Mouse (Mus musculus) cerebellum, postnatal 4 days (tissue): ENCODE measurements around the gene Rgs17.
"Not testable (repeated sequence)": the region's sequence is repeated elsewhere in the genome, so short reads cannot be mapped to it uniquely, and the experiment has no call there.

ENCODE experiments used
- DNase-seq, 2 experiments: peaks; one replicate each; pipeline ENCODE4 v3.0.0; 2022; ENCODE audit warnings: low spot score in 2 of 2, mixed read lengths in 1 of 2

Gene Rgs17

GRCm38 (mm10) chr10:5922294-5922828, at the start of gene Rgs17:
Gene Rgs17, minus strand, starts transcription at chr10:5922400.
- peak; percentile 45 to 66 for DNase-seq

- DNase-seq: no peak
These were observed 45.5 kb upstream of the Rgs17 start for GRCm38 (mm10) chr10:5967655-5968054.

- DNase-seq: not testable (repeated sequence)
These were observed 31.6 kb upstream of the Rgs17 start for GRCm38 (mm10) chr10:5953787-5954186.

- DNase-seq: no peak
These were observed 2.1 kb upstream of the Rgs17 start for GRCm38 (mm10) chr10:5924261-5924660.

GRCm38 (mm10) chr10:5923096-5923495, 896 bp upstream of the Rgs17 start:
- no peak for DNase-seq

- peak in 1 of 2 experiments; percentile 25 for DNase-seq
These were observed 429 bp downstream of the Rgs17 start for GRCm38 (mm10) chr10:5921771-5922170.

GRCm38 (mm10) chr10:5921031-5921551, 1.1 kb downstream of the Rgs17 start:
- DNase-seq: peak in 1 of 2 experiments; percentile 35

- DNase-seq: peak in 1 of 2 experiments; percentile 14
These were observed 17.8 kb downstream of the Rgs17 start for GRCm38 (mm10) chr10:5904399-5904798.

GRCm38 (mm10) chr10:5901777-5902176, 20.4 kb downstream of the Rgs17 start:
- no peak for DNase-seq

GRCm38 (mm10) chr10:5900731-5901130, 21.5 kb downstream of the Rgs17 start:
- peak in 1 of 2 experiments; percentile 13 for DNase-seq

- DNase-seq: no peak
These were observed 45.1 kb downstream of the Rgs17 start for GRCm38 (mm10) chr10:5877106-5877505.

GRCm38 (mm10) chr10:5871081-5871480, 51.1 kb downstream of the Rgs17 start:
- DNase-seq: no peak

- DNase-seq: peak in 1 of 2 experiments; percentile 20
These were observed 54.1 kb downstream of the Rgs17 start for GRCm38 (mm10) chr10:5867981-5868552.

- peak in 1 of 2 experiments; percentile 21 for DNase-seq
These were observed 56.2 kb downstream of the Rgs17 start for GRCm38 (mm10) chr10:5865996-5866395.

- DNase-seq: no peak
These were observed 59.5 kb downstream of the Rgs17 start for GRCm38 (mm10) chr10:5862669-5863068.

GRCm38 (mm10) chr10:5860849-5861248, 61.4 kb downstream of the Rgs17 start:
- DNase-seq: no peak

- no peak for DNase-seq
These were observed 62.5 kb downstream of the Rgs17 start for GRCm38 (mm10) chr10:5859729-5860128.

GRCm38 (mm10) chr10:5857996-5858549, 64.1 kb downstream of the Rgs17 start:
- no peak for DNase-seq

- DNase-seq: no peak
These were observed 68.8 kb downstream of the Rgs17 start for GRCm38 (mm10) chr10:5853290-5853868.

- no peak for DNase-seq
These were observed 75.3 kb downstream of the Rgs17 start for GRCm38 (mm10) chr10:5846939-5847338.

- DNase-seq: peak in 1 of 2 experiments; percentile 40
These were observed 80.8 kb downstream of the Rgs17 start for GRCm38 (mm10) chr10:5841369-5841768.

GRCm38 (mm10) chr10:5826336-5827025, 95.7 kb downstream of the Rgs17 start:
- no peak for DNase-seq
